Mouse (Mus musculus) liver, embryonic 14.5 days (tissue): Measurements from ENCODE around the gene Dennd6b. TPM values are rescaled to one million over a fixed set of nuclear protein-coding genes. Genes with fewer than 3 reads are reported as not detected.

ENCODE experiments used
- ATAC-seq: fragments of 200-750 bp; cut with Nextera tagmentation; 2 replicates; pipeline ENCODE4 v1.8.0; 2017; ENCODE audit warnings: moderate number of reproducible peaks, mild to moderate bottlenecking, moderate library complexity; ENCODE audit not compliant: insufficient read depth
- DNase-seq, 3 experiments: peaks; one replicate each; pipeline ENCODE4 v3.0.0-alpha.2; 2012 to 2013; ENCODE audit warnings: low read depth in 3 of 3, low spot score in 3 of 3
- H3K27ac ChIP-seq: fragments of 300-500 bp; sonication (generic); 2 replicates; pipeline ENCODE4 v1.5.1; 2014; ENCODE audit warnings: moderate library complexity, mild to moderate bottlenecking, control low read depth, inconsistent platforms
- H3K27me3 ChIP-seq: fragments of 300-500 bp; sonication (generic); 2 replicates; pipeline ENCODE4 v1.6.1; 2014; ENCODE audit warnings: mild to moderate bottlenecking, low read length, moderate library complexity; ENCODE audit not compliant: control insufficient read depth, insufficient read depth
- H3K36me3 ChIP-seq: fragments of 300-500 bp; sonication (generic); replicated peaks from 2 replicates; pipeline ENCODE4 v1.6.1; 2014; ENCODE audit warnings: low read depth; ENCODE audit not compliant: control insufficient read depth, insufficient read depth
- H3K4me1 ChIP-seq, 2 experiments: fragments of 200-500 bp in 1 of 2; fragments of 300-500 bp in 1 of 2; sonication (generic) in 1 of 2; replicated peaks; 2 replicates each; pipeline ENCODE4 v1.6.1; 2012 to 2014; ENCODE audit warnings: antibody characterized with exemption in 1 of 2, inconsistent platforms in 1 of 2, low read length in 1 of 2; ENCODE audit not compliant: control insufficient read depth in 2 of 2, insufficient read depth in 2 of 2
- H3K4me2 ChIP-seq: fragments of 300-500 bp; sonication (generic); 2 replicates; pipeline ENCODE4 v1.6.1; 2014; ENCODE audit warnings: low read depth, mild to moderate bottlenecking, control low read depth, moderate library complexity
- H3K4me3 ChIP-seq, 2 experiments: fragments of 200-500 bp in 1 of 2; fragments of 300-500 bp in 1 of 2; sonication (generic) in 1 of 2; 2 replicates each; pipeline ENCODE4 v1.5.1; 2012 to 2014; ENCODE audit warnings: low read depth in 2 of 2, low read length in 2 of 2, mild to moderate bottlenecking in 2 of 2, control low read depth in 1 of 2, inconsistent platforms in 1 of 2, moderate library complexity in 1 of 2; ENCODE audit not compliant: insufficient read depth in 1 of 2
- H3K9ac ChIP-seq: fragments of 300-500 bp; sonication (generic); replicated peaks from 2 replicates; pipeline ENCODE4 v1.6.1; 2014; ENCODE audit warnings: mild to moderate bottlenecking, control low read depth, moderate library complexity
- H3K9me3 ChIP-seq: fragments of 300-500 bp; sonication (generic); 2 replicates; pipeline ENCODE4 v1.6.1; 2016; ENCODE audit warnings: low read length, mixed read lengths; ENCODE audit not compliant: control insufficient read depth
- CTCF ChIP-seq: IDR thresholded peaks from 2 replicates; pipeline ENCODE4 v1.5.1; 2016; ENCODE audit warnings: antibody characterized with exemption, low read depth, control low read depth
- EP300 ChIP-seq: IDR thresholded peaks from 2 replicates; pipeline ENCODE4 v1.6.1; 2016; ENCODE audit warnings: antibody characterized with exemption, low read depth
- WGBS: fragments of 180-500 bp; shearing (Covaris S2); extraction: QIAGEN DNeasy Blood & Tissue Kit; methylation state at CpG from one replicate; pipeline ENCODE4 v1.1.7; 2014; ENCODE audit not compliant: insufficient replicate concordance; 5-methylcytosine and 5-hydroxymethylcytosine counted together
- polyA plus RNA-seq, 2 experiments: library from polyadenylated mRNA; depleted of rRNA in 1 of 2; stranded (reverse) in 1 of 2; unstranded in 1 of 2; fragments of >200 nt; fragmentation: Nextera tagmentation in 1 of 2; extraction: Ambion mirVana in 1 of 2; gene quantifications; 2 replicates each; pipeline versions ENCODE4 v1.2.1 to v1.2.3; 2012 to 2014

The Dennd6b gene
- polyA plus RNA-seq, 2 experiments = 1.6 to 4.5 TPM

- no peaks in the 10 kb centered on the region for H3K36me3 ChIP-seq
- no peaks in the 10 kb centered on the region; a peak in 1 of 4 replicates for H3K4me1 ChIP-seq
- no peaks in the 10 kb centered on the region for H3K9me3 ChIP-seq
- H3K4me2 ChIP-seq = no peak overlapping the region
- no peak for TF ChIP-seq CTCF
- TF ChIP-seq EP300 = no peak
- H3K4me3 ChIP-seq = no peak overlapping the region
- H3K9ac ChIP-seq = no peak overlapping the region
- peaks cover 59% of the 10 kb centered on the region for H3K27me3 ChIP-seq
- WGBS = 3% methylated on average over 16 of the region's 16 CpGs
- no peak for ATAC-seq
- H3K27ac ChIP-seq = no peak overlapping the region
- no peak for DNase-seq
Measured at GRCm38 (mm10) chr15:89147024-89147423, 49.3 kb downstream of the Dennd6b start.

GRCm38 (mm10) chr15:89146537-89146936 is 49.8 kb downstream of the Dennd6b start:
- Histone ChIP-seq H3K4me3 (no peak overlapping the region), H3K27ac (no peak overlapping the region), H3K36me3 (no peaks in the 10 kb centered on the region), H3K9me3 (no peaks in the 10 kb centered on the region), H3K27me3 (peaks cover 64% of the 10 kb centered on the region), H3K4me1 (no peaks in the 10 kb centered on the region; a peak in 1 of 4 replicates), H3K9ac (no peak overlapping the region), H3K4me2 (no peak overlapping the region)
- TF ChIP-seq EP300 = no peak
- no peak for TF ChIP-seq CTCF
- no peak for DNase-seq
- WGBS = 2% methylated on average over 27 of the region's 27 CpGs
- ATAC-seq = no peak

GRCm38 (mm10) chr15:89145813-89146350 is 50.4 kb downstream of the Dennd6b start:
- WGBS = 58% methylated on average over 24 of the region's 24 CpGs
- H3K27ac ChIP-seq = no peak overlapping the region
- H3K27me3 ChIP-seq = peaks cover 70% of the 10 kb centered on the region
- no peak overlapping the region for H3K9ac ChIP-seq
- ATAC-seq (no peak), DNase-seq (no peak)
- TF ChIP-seq EP300 = no peak
- no peak for TF ChIP-seq CTCF
- H3K9me3 ChIP-seq = no peaks in the 10 kb centered on the region
- H3K4me2 ChIP-seq = no peak overlapping the region
- no peak overlapping the region for H3K4me3 ChIP-seq
- no peaks in the 10 kb centered on the region for H3K36me3 ChIP-seq
- H3K4me1 ChIP-seq = no peaks in the 10 kb centered on the region; a peak in 1 of 4 replicates

GRCm38 (mm10) chr15:89144965-89145364 is 51.3 kb downstream of the Dennd6b start:
- ATAC-seq (no peak), DNase-seq (no peak)
- TF ChIP-seq EP300 = no peak
- no peak for TF ChIP-seq CTCF
- 46% methylated on average over 11 of the region's 11 CpGs for WGBS
- Histone ChIP-seq H3K4me1 (no peaks in the 10 kb centered on the region; a peak in 1 of 4 replicates), H3K27me3 (peaks cover 71% of the 10 kb centered on the region), H3K9ac (no peak overlapping the region), H3K4me3 (no peak overlapping the region), H3K4me2 (no peak overlapping the region), H3K9me3 (no peaks in the 10 kb centered on the region), H3K36me3 (no peaks in the 10 kb centered on the region), H3K27ac (no peak overlapping the region)

GRCm38 (mm10) chr15:89143134-89143533 is 53.2 kb downstream of the Dennd6b start:
- Histone ChIP-seq H3K4me3 (no peak overlapping the region), H3K4me1 (no peaks in the 10 kb centered on the region), H3K36me3 (no peaks in the 10 kb centered on the region), H3K4me2 (no peak overlapping the region), H3K9ac (no peak overlapping the region), H3K27ac (no peak overlapping the region), H3K27me3 (peaks cover 70% of the 10 kb centered on the region), H3K9me3 (no peaks in the 10 kb centered on the region)
- TF ChIP-seq CTCF (no peak), EP300 (no peak)
- WGBS = 35% methylated on average over 2 of the region's 2 CpGs
- DNase-seq (no peak), ATAC-seq (no peak)
